ENCODE assay signal across 8 mouse cellular contexts in the genomic region with DNA sequence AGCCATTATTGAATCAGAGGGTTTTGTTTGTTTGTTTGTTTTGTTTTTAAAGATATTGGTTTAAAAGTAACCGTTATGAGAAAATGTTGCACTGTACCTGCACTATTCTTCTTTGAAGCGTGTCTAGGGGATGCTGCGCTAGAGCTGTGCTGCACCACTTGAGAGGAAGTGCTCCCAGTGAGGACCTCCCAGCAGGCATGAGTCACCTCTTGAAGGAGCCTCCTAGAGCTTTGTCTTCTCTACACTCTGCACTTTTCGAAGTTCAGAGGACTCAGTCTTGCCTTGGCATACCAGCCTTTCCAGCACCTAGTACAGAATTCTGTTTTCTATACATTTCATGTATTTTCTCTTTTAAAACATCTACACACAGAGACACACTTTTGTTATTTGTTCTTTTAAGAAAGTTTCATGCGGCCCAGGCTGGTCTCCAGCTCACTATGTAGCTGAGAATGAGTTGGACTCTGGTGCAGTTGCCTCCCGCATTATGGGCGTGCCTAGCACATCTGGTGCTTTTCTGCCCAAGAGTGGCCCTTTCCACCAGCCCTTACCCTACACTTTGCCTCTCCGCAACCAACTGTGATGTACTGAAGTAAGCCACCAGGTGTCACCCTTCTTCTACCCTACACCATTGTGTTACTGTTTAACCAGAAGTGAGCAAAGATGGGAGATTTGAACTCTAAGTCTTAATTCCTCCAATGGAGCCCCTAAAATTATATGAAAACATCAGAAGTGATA. TPM values are rescaled to one million over a fixed set of nuclear protein-coding genes. Genes with fewer than 3 reads are reported as not detected.
A peak's percentile ranks its signal among the peaks of the same experiment; 100 is the strongest.
DNase-seq lines count a peak whose midpoint lies in the region; ATAC-seq and TF ChIP-seq lines count a peak whose summit lies in the region.

No protein-coding gene starts in this region.

- no peak for TF ChIP-seq POLR2A in MEL (IDR thresholded peaks at IDR 0.05; ENCODE audit: control insufficient read depth in 1 of 2, insufficient read depth in 1 of 2, low read depth in 1 of 2, low read length in 2 of 2, poor library complexity in 1 of 2)

- no peaks in the 10 kb centered on the region for H3K9me3 ChIP-seq in MEL (replicated peaks; ENCODE audit: insufficient read depth, low read length)
- H3K9me3 ChIP-seq in forebrain, embryonic 15.5 days, result no peaks in the 10 kb centered on the region
- H3K9me3 ChIP-seq in lung, embryonic 15.5 days, result no peaks in the 10 kb centered on the region

- peak; percentile 39; the same call in 1 of the 2 replicates for ATAC-seq in forebrain, embryonic 15.5 days (replicated peaks)
- peak; percentile 29; the same call in 1 of the 2 replicates for ATAC-seq in lung, embryonic 15.5 days (ENCODE audit: borderline replicate concordance, extremely low read depth, low FRiP score, low TSS enrichment)

- peaks cover 0 to 22% of the 10 kb centered on the region in 2 experiments; a peak in 2 of 4 replicates for H3K4me1 ChIP-seq in MEL (ENCODE audit: control insufficient read depth in 1 of 2, insufficient read depth in 2 of 2, low read length in 2 of 2)
- peaks cover 17% of the 10 kb centered on the region for H3K4me1 ChIP-seq in forebrain, embryonic 15.5 days
- H3K4me1 ChIP-seq in lung, embryonic 15.5 days, result peaks cover 20% of the 10 kb centered on the region

- H3K4me3 ChIP-seq in MEL (ENCODE audit: control insufficient read depth in 1 of 2, insufficient read depth in 1 of 2, low read depth in 2 of 2, low read length in 2 of 2), result no peak overlapping the region
- no peak overlapping the region for H3K4me3 ChIP-seq in forebrain, embryonic 15.5 days
- H3K4me3 ChIP-seq in lung, embryonic 15.5 days, result no peak overlapping the region

- 32% methylated on average over 8 of the region's 8 CpGs for WGBS in forebrain, embryonic 15.5 days
- WGBS in lung, embryonic 15.5 days, result 21% methylated on average over 8 of the region's 8 CpGs

- peak overlapping the region; percentile 61 for H3K9ac ChIP-seq in MEL (ENCODE audit: control insufficient read depth, low read depth, low read length, poor library complexity, severe bottlenecking)
- no peak overlapping the region for H3K9ac ChIP-seq in forebrain, embryonic 15.5 days (replicated peaks)
- no peak overlapping the region for H3K9ac ChIP-seq in lung, embryonic 15.5 days

- no peak overlapping the region for H3K4me2 ChIP-seq in forebrain, embryonic 15.5 days (replicated peaks)
- no peak overlapping the region for H3K4me2 ChIP-seq in lung, embryonic 15.5 days

- TF ChIP-seq CTCF in MEL (IDR thresholded peaks at IDR 0.05 in 2 of 3, conservative IDR thresholded peaks at IDR 0.05 in 1 of 3; ENCODE audit: control insufficient read depth in 1 of 3, insufficient read depth in 1 of 3, low read depth in 2 of 3, low read length in 3 of 3, poor library complexity in 1 of 3, severe bottlenecking in 1 of 3), result peak in 2 of 3 experiments; percentile 58 to 86; a peak in 4 of 6 replicates

- peaks cover 0 to 34% of the 10 kb centered on the region in 2 experiments; a peak in 2 of 4 replicates for H3K36me3 ChIP-seq in MEL (ENCODE audit: control insufficient read depth in 1 of 2, insufficient read depth in 2 of 2, low read length in 2 of 2)
- H3K36me3 ChIP-seq in forebrain, embryonic 15.5 days, result no peaks in the 10 kb centered on the region
- no peaks in the 10 kb centered on the region for H3K36me3 ChIP-seq in lung, embryonic 15.5 days

- DNase-seq in MEL (ENCODE audit: low read depth, low spot score), result peak; percentile 92
- DNase-seq in cerebellum, adult 11 months, result peak; percentile 41
- DNase-seq in heart, postnatal 4 days, result peak; percentile 79
- DNase-seq in layer of hippocampus, adult 9-10 months (ENCODE audit: low spot score), result peak; percentile 84
- DNase-seq in retina, postnatal 1 day, result peak; percentile 86
- peak; percentile 70 to 77 for DNase-seq in thymus, postnatal 36 days

- H3K79me2 ChIP-seq in MEL (ENCODE audit: control insufficient read depth, insufficient read depth, low read length, poor library complexity), result no peaks in the 10 kb centered on the region; the same call in 1 of the 2 replicates

- no peak for TF ChIP-seq RAD21 in MEL (IDR thresholded peaks at IDR 0.05; ENCODE audit: low read depth, low read length)

- H3K27ac ChIP-seq in MEL (ENCODE audit: control insufficient read depth, low read depth, low read length), result no peak overlapping the region
- H3K27ac ChIP-seq in forebrain, embryonic 15.5 days (replicated peaks), result no peak overlapping the region
- no peak overlapping the region for H3K27ac ChIP-seq in lung, embryonic 15.5 days

- no peak for TF ChIP-seq EP300 in MEL (IDR thresholded peaks at IDR 0.05; ENCODE audit: low read depth in 1 of 2, low read length in 2 of 2)

- H3K27me3 ChIP-seq in MEL (ENCODE audit: control insufficient read depth in 1 of 2, insufficient read depth in 2 of 2, low read length in 2 of 2), result no peaks in the 10 kb centered on the region
- H3K27me3 ChIP-seq in forebrain, embryonic 15.5 days, result no peaks in the 10 kb centered on the region
- H3K27me3 ChIP-seq in lung, embryonic 15.5 days, result no peaks in the 10 kb centered on the region

TF ChIP-seq in MEL, 35 proteins besides CTCF, POLR2A, EP300 and RAD21:
- TF ChIP-seq NELFE (IDR thresholded peaks at IDR 0.05; ENCODE audit: low read depth, low read length) (no peak), MXI1 (IDR thresholded peaks at IDR 0.05; ENCODE audit: low read depth, low read length) (no peak), NRF1 (IDR thresholded peaks at IDR 0.05; ENCODE audit: insufficient read depth, low read depth, low read length, poor library complexity, severe bottlenecking) (no peak), MAFK (IDR thresholded peaks at IDR 0.05; ENCODE audit: borderline replicate concordance, low read depth, low read length) (no peak), POLR2AphosphoS2 (IDR thresholded peaks at IDR 0.05; ENCODE audit: low read length) (no peak), MAZ (IDR thresholded peaks at IDR 0.05; ENCODE audit: low read depth, low read length) (no peak)
TF ChIP-seq in MEL: peak in this region for 0.

RNA-seq across cellular contexts. Expression of gene Hist1h4c, which starts 2.7 kb away (rescaled TPM):
- total RNA-seq in MEL (2012; rRNA removed), result 1,967 and 2,008 TPM in 2 replicates
- 1 to 10 TPM in 1 of 2 experiments, not detected in 1; 4.1 TPM for polyA plus RNA-seq in MEL (2012; ENCODE audit: insufficient read depth in 1 of 2, insufficient read length in 2 of 2, low read depth in 1 of 2, low replicate concordance in 2 of 2, missing spikeins in 1 of 2)
- 3.7 and 4.4 TPM in 2 replicates for polyA plus RNA-seq in forebrain, embryonic 15.5 days (2015; fragmentation: Nextera tagmentation; extraction: Ambion mirVana)
- 100 to 1,000 TPM; 167 to 175 TPM for total RNA-seq in heart, postnatal 4 days (2021)
- polyA plus RNA-seq in lung, embryonic 15.5 days (2015; fragmentation: Nextera tagmentation; extraction: Ambion mirVana), result 8.2 and 9.4 TPM in 2 replicates

RNA-seq across cellular contexts. Expression of gene Hist1h1t, which starts 5.3 kb away (rescaled TPM):
- 2.7 and 6.3 TPM in 2 replicates for total RNA-seq in MEL (2012; rRNA removed)
- not detected for polyA plus RNA-seq in MEL (2012; ENCODE audit: insufficient read depth in 1 of 2, insufficient read length in 2 of 2, low read depth in 1 of 2, low replicate concordance in 2 of 2, missing spikeins in 1 of 2)
- polyA plus RNA-seq in forebrain, embryonic 15.5 days (2015; fragmentation: Nextera tagmentation; extraction: Ambion mirVana), result 0.20 TPM in 1 of 2 replicates, not detected in the other
- 1 to 10 TPM; 1.6 to 1.8 TPM for total RNA-seq in heart, postnatal 4 days (2021)
- 0.22 and 0.35 TPM in 2 replicates for polyA plus RNA-seq in lung, embryonic 15.5 days (2015; fragmentation: Nextera tagmentation; extraction: Ambion mirVana)

RNA-seq across cellular contexts. Expression of gene Hfe, which starts 9.7 kb away (rescaled TPM):
- total RNA-seq in MEL (2012; rRNA removed), result not detected in 2 replicates
- not detected for polyA plus RNA-seq in MEL (2012; ENCODE audit: insufficient read depth in 1 of 2, insufficient read length in 2 of 2, low read depth in 1 of 2, low replicate concordance in 2 of 2, missing spikeins in 1 of 2)
- 2.0 and 3.4 TPM in 2 replicates for polyA plus RNA-seq in forebrain, embryonic 15.5 days (2015; fragmentation: Nextera tagmentation; extraction: Ambion mirVana)
- 10 to 100 TPM; 19.7 to 21.0 TPM for total RNA-seq in heart, postnatal 4 days (2021)
- polyA plus RNA-seq in lung, embryonic 15.5 days (2015; fragmentation: Nextera tagmentation; extraction: Ambion mirVana), result 8.6 and 10.8 TPM in 2 replicates

RNA-seq across cellular contexts. Expression of gene Hist1h2bc, which starts 17.0 kb away (rescaled TPM):
- 694 and 982 TPM in 2 replicates for total RNA-seq in MEL (2012; rRNA removed)
- 1 to 10 TPM in 1 of 2 experiments, not detected in 1; 3.1 TPM for polyA plus RNA-seq in MEL (2012; ENCODE audit: insufficient read depth in 1 of 2, insufficient read length in 2 of 2, low read depth in 1 of 2, low replicate concordance in 2 of 2, missing spikeins in 1 of 2)
- polyA plus RNA-seq in forebrain, embryonic 15.5 days (2015; fragmentation: Nextera tagmentation; extraction: Ambion mirVana), result 33.7 and 35.6 TPM in 2 replicates
- total RNA-seq in heart, postnatal 4 days (2021), result 10 to 100 TPM; 44.8 to 56.0 TPM
- polyA plus RNA-seq in lung, embryonic 15.5 days (2015; fragmentation: Nextera tagmentation; extraction: Ambion mirVana), result 60.8 and 63.6 TPM in 2 replicates

RNA-seq across cellular contexts. Expression of gene Hist1h2ac, which starts 17.2 kb away (rescaled TPM):
- 123 and 153 TPM in 2 replicates for total RNA-seq in MEL (2012; rRNA removed)
- polyA plus RNA-seq in MEL (2012; ENCODE audit: insufficient read depth in 1 of 2, insufficient read length in 2 of 2, low read depth in 1 of 2, low replicate concordance in 2 of 2, missing spikeins in 1 of 2), result under 1 TPM in 1 of 2 experiments, not detected in 1; 0.15 TPM
- 1.0 and 1.1 TPM in 2 replicates for polyA plus RNA-seq in forebrain, embryonic 15.5 days (2015; fragmentation: Nextera tagmentation; extraction: Ambion mirVana)
- total RNA-seq in heart, postnatal 4 days (2021), result 10 to 100 TPM; 11.4 to 11.7 TPM
- 1.6 and 1.8 TPM in 2 replicates for polyA plus RNA-seq in lung, embryonic 15.5 days (2015; fragmentation: Nextera tagmentation; extraction: Ambion mirVana)

Comparison
In these comparisons a context has a peak if more than half of its experiments do, and no peak if none do; other contexts are left out.
1. DNase-seq: peak in every context shown above with its lines; median percentile 92 in MEL; 86 in retina, postnatal 1 day; 84 in layer of hippocampus, adult 9-10 months; 79 in heart, postnatal 4 days; 74 in thymus, postnatal 36 days; 41 in cerebellum, adult 11 months.